Mouse (Mus musculus): ENCODE measurements around the gene Nol10. TPM values are rescaled to one million over a fixed set of nuclear protein-coding genes. Genes with fewer than 3 reads are reported as not detected.

Gene Nol10
- polyA plus RNA-seq, 1 experiment from 2014 or later: 5.3 TPM

DNA sequence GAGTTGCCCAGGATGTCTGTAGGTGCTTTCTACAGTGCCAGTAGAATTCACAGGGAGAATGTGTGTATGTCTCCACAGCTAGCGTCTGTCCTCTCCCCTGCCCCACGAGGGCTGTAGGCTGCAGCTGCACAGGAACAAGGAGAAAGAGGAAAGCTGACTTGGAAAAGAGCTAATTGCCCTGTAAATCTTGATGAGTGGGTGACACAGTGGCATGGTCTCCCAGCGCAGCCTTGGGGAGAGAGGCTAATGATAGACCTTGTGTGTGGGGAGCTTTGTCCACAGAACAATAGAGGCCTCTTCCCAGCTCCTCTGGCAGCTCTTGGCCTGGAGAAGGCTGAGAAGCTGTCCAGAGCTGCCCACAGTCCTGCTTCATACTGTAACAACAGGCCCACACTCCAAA, 78.5 kb downstream of the Nol10 start:
- Histone ChIP-seq H3K9ac (replicated peaks) (no peak overlapping the region), H3K9me3 (ENCODE audit: low read length) (no peaks in the 10 kb centered on the region), H3K4me1 (ENCODE audit: insufficient read depth) (peaks cover 2% of the 10 kb centered on the region; the same call in 1 of the 2 replicates), H3K27me3 (ENCODE audit: insufficient read depth, low read length) (no peaks in the 10 kb centered on the region), H3K4me3 (ENCODE audit: low read depth, low read length) (no peak overlapping the region), H3K36me3 (replicated peaks; ENCODE audit: insufficient read depth, low read length) (peaks cover 10% of the 10 kb centered on the region; the same call in 1 of the 2 replicates), H3K4me2 (ENCODE audit: low read depth, low read length) (no peak overlapping the region), H3K27ac (ENCODE audit: low read depth) (no peak overlapping the region)
- WGBS (ENCODE audit: insufficient replicate concordance): 72% methylated on average over 3 of the region's 3 CpGs
- ATAC-seq (no peak), DNase-seq (no peak)
- no peak for TF ChIP-seq EP300 (IDR thresholded peaks at IDR 0.05; ENCODE audit: low read depth)
- no peak for TF ChIP-seq CTCF (IDR thresholded peaks at IDR 0.05; ENCODE audit: low read depth)

DNA sequence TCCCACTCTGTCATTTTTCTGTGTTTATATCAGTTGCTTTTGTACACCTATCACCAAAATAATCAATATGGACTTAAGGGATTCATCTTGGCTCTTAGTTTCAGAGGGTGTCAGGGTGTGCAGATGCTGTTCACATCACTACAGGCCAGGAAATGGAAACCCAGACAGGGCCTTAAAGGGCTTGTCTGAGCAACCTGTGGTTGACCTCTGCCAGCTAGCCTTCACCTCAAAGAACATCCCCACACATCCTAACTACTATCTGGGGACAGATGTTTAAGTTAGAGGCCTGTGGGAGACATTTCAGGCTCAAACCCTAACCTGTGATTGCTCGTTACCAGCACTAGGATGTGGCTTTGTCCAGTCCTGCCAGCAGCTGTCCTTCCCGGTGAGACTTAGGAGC, 82.3 kb downstream of the Nol10 start:
- 82% methylated on average over 2 of the region's 2 CpGs for WGBS (ENCODE audit: insufficient replicate concordance)
- Histone ChIP-seq H3K27me3 (ENCODE audit: insufficient read depth, low read length) (no peaks in the 10 kb centered on the region), H3K36me3 (replicated peaks; ENCODE audit: insufficient read depth, low read length) (peaks cover 8% of the 10 kb centered on the region; the same call in 1 of the 2 replicates), H3K4me1 (ENCODE audit: insufficient read depth) (peaks cover 2% of the 10 kb centered on the region; the same call in 1 of the 2 replicates), H3K4me3 (ENCODE audit: low read depth, low read length) (no peak overlapping the region), H3K4me2 (ENCODE audit: low read depth, low read length) (no peak overlapping the region), H3K27ac (ENCODE audit: low read depth) (no peak overlapping the region), H3K9me3 (ENCODE audit: low read length) (no peaks in the 10 kb centered on the region), H3K9ac (replicated peaks) (no peak overlapping the region)
- no peak for ATAC-seq
- TF ChIP-seq EP300 (IDR thresholded peaks at IDR 0.05; ENCODE audit: low read depth) (no peak), CTCF (IDR thresholded peaks at IDR 0.05; ENCODE audit: low read depth) (no peak)
- no peak for DNase-seq

DNA sequence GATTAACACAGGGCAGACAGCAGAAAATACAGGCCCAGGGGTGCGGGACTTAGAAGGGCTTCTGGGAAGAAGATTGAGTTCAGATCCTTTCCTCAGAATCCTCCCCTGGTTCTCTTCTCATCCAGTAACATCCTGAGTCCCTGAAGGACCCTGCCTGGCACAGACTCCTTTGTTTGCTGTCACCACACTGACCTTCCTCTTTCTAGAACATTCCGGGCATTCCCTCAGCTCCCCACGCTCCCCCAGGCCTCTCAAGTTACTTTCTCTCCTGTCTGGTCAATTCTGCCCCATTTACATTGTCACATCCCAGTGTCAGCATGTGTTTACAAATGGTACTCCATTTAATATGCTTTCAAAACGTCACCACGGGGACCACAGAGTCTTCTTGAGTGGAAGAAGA, 82.9 kb downstream of the Nol10 start:
- H3K9me3 ChIP-seq (ENCODE audit: low read length): no peaks in the 10 kb centered on the region
- no peak overlapping the region for H3K4me3 ChIP-seq (ENCODE audit: low read depth, low read length)
- no peak overlapping the region for H3K9ac ChIP-seq (replicated peaks)
- ATAC-seq (no peak), DNase-seq (no peak)
- H3K4me1 ChIP-seq (ENCODE audit: insufficient read depth): peaks cover 2% of the 10 kb centered on the region; the same call in 1 of the 2 replicates
- no peak for TF ChIP-seq EP300 (IDR thresholded peaks at IDR 0.05; ENCODE audit: low read depth)
- no peak for TF ChIP-seq CTCF (IDR thresholded peaks at IDR 0.05; ENCODE audit: low read depth)
- H3K27me3 ChIP-seq (ENCODE audit: insufficient read depth, low read length): no peaks in the 10 kb centered on the region
- WGBS (ENCODE audit: insufficient replicate concordance): 71% methylated on average over 5 of the region's 5 CpGs
- H3K27ac ChIP-seq (ENCODE audit: low read depth): no peak overlapping the region
- H3K36me3 ChIP-seq (replicated peaks; ENCODE audit: insufficient read depth, low read length): peaks cover 8% of the 10 kb centered on the region; the same call in 1 of the 2 replicates
- H3K4me2 ChIP-seq (ENCODE audit: low read depth, low read length): no peak overlapping the region

DNA sequence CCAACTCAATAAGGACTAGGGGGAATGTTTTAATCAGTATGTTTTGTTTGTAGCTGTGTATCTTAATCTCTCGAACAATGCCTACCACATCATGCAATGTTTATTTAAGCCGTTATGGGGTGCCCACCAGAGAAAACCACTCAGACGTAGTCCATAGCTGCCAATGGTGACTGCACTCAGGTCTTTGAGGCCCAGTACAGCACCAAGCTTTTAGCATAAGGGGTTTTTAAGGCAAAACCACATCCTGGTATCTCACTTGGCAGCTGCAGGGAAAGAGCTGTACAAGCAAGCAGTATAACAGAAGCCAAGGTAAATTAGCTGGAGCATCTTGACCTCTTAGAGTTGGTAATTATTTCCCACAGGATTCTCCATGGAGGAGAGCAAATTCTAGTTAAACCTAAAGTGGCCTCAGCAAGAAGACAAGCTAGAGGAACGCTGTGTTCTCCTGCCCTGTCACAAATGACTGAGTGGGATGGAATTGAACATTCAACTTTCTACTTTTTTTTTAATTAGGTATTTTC, 83.6 kb downstream of the Nol10 start:
- H3K9ac ChIP-seq (replicated peaks): no peak overlapping the region
- no peak overlapping the region for H3K4me3 ChIP-seq (ENCODE audit: low read depth, low read length)
- H3K4me2 ChIP-seq (ENCODE audit: low read depth, low read length): no peak overlapping the region
- no peaks in the 10 kb centered on the region for H3K4me1 ChIP-seq (ENCODE audit: insufficient read depth)
- peaks cover 8% of the 10 kb centered on the region; the same call in 1 of the 2 replicates for H3K36me3 ChIP-seq (replicated peaks; ENCODE audit: insufficient read depth, low read length)
- no peak for DNase-seq
- 86% methylated on average over 4 of the region's 4 CpGs for WGBS (ENCODE audit: insufficient replicate concordance)
- no peak for TF ChIP-seq CTCF (IDR thresholded peaks at IDR 0.05; ENCODE audit: low read depth)
- no peak for TF ChIP-seq EP300 (IDR thresholded peaks at IDR 0.05; ENCODE audit: low read depth)
- H3K9me3 ChIP-seq (ENCODE audit: low read length): no peaks in the 10 kb centered on the region
- no peaks in the 10 kb centered on the region for H3K27me3 ChIP-seq (ENCODE audit: insufficient read depth, low read length)
- H3K27ac ChIP-seq (ENCODE audit: low read depth): no peak overlapping the region
- ATAC-seq: no peak

DNA sequence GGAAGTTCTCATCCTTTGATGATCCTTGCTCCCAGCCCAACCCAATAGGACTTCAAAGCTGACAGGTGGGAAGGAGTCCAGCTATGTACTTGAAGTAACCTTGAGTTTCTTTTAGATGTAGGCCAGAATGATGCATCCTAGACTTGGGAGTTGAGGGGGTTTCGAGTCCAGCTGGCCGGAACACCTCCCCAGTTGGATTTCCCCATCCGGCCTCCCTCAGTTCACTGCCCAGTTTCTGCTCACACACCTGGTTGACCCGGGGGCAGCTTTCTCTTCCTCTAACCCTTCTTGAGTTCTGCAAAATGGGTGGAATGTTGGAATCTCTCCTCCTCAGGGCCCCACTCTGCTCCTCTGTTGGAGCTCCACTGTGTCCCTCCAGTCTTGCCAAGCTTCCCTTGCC, 85.5 kb downstream of the Nol10 start:
- 90% methylated on average over 4 of the region's 4 CpGs for WGBS (ENCODE audit: insufficient replicate concordance)
- TF ChIP-seq EP300 (IDR thresholded peaks at IDR 0.05; ENCODE audit: low read depth) (no peak), CTCF (IDR thresholded peaks at IDR 0.05; ENCODE audit: low read depth) (no peak)
- ATAC-seq: no peak

DNA sequence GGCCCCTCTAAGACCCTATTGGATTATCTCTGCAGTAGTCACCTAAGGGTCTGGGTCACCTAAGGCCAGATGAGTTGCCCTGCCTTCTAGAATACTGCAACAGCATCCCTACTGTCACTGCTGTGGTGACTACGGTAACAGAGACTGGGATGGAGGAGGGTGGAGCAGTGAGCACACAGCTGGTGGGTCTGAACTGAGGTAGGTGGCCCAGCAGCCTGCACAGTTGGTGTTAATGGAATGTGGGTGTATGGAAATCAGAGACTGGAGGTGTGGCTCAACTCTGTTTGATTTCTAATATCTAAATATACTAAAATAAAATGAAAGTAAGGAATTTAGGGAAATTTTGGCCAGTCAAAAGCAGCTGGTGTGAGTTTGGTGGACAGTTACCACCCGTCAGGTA, 88.2 kb downstream of the Nol10 start:
- ATAC-seq: no peak
- DNase-seq: no peak
- 72% methylated on average over 2 of the region's 2 CpGs for WGBS (ENCODE audit: insufficient replicate concordance)
- Histone ChIP-seq H3K9me3 (ENCODE audit: low read length) (no peaks in the 10 kb centered on the region), H3K4me1 (ENCODE audit: insufficient read depth) (peaks cover 11% of the 10 kb centered on the region), H3K9ac (replicated peaks) (no peak overlapping the region), H3K27me3 (ENCODE audit: insufficient read depth, low read length) (no peaks in the 10 kb centered on the region), H3K4me2 (ENCODE audit: low read depth, low read length) (no peak overlapping the region), H3K36me3 (replicated peaks; ENCODE audit: insufficient read depth, low read length) (no peaks in the 10 kb centered on the region), H3K4me3 (ENCODE audit: low read depth, low read length) (no peak overlapping the region), H3K27ac (ENCODE audit: low read depth) (no peak overlapping the region)
- TF ChIP-seq EP300 (IDR thresholded peaks at IDR 0.05; ENCODE audit: low read depth): no peak
- TF ChIP-seq CTCF (IDR thresholded peaks at IDR 0.05; ENCODE audit: low read depth): no peak

More for the DNA sequence above, 85.5 kb downstream of the Nol10 start:
- no peaks in the 10 kb centered on the region for H3K27me3 ChIP-seq (ENCODE audit: insufficient read depth, low read length)
- H3K27ac ChIP-seq (ENCODE audit: low read depth): no peak overlapping the region
- no peak overlapping the region for H3K4me2 ChIP-seq (ENCODE audit: low read depth, low read length)
- no peaks in the 10 kb centered on the region for H3K4me1 ChIP-seq (ENCODE audit: insufficient read depth)
- no peak overlapping the region for H3K4me3 ChIP-seq (ENCODE audit: low read depth, low read length)
- H3K9ac ChIP-seq (replicated peaks): no peak overlapping the region
- H3K36me3 ChIP-seq (replicated peaks; ENCODE audit: insufficient read depth, low read length): peaks cover 8% of the 10 kb centered on the region; the same call in 1 of the 2 replicates
- H3K9me3 ChIP-seq (ENCODE audit: low read length): no peaks in the 10 kb centered on the region
- DNase-seq: no peak

Measured in liver, postnatal 0 days (tissue).